Mouse (Mus musculus): ENCODE data around the gene Pias4. TPM values are rescaled to one million over a fixed set of nuclear protein-coding genes. Genes with fewer than 3 reads are reported as not detected.
"Not testable (repeated sequence)": the region's sequence is repeated elsewhere in the genome, so short reads cannot be mapped to it uniquely, and the experiment has no call there.

The Pias4 gene
- polyA plus RNA-seq, 1 experiment = 31.6 TPM

DNA sequence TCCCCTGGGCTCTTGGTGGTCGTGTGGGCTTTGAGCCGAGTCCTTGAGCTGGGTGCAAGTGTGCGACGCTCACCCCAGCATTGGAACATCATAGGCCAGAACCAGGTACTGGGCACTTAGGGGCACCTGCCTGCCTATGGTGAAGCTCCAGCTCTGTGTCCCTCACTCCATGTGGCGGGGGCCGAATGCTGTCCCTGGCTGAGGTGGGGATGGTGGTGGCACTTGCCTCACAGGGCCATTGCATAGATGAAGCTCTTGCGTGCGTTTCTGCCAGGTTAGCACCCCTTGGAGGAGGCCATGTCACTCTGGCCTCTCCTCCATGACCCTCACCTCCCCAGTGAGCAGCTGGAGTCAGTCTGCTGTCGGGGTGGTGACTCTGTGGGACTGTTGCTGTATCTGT is 19.4 kb upstream of the Pias4 start:
- TF ChIP-seq USF1 (IDR thresholded peaks at IDR 0.05; ENCODE audit: low read depth) (no peak), MYOG (IDR thresholded peaks at IDR 0.05; ENCODE audit: control insufficient read depth, extremely low read depth, insufficient read length) (no peak), CEBPB (IDR thresholded peaks at IDR 0.05; ENCODE audit: low read depth) (no peak), MAX (IDR thresholded peaks at IDR 0.05) (no peak), FOSL1 (IDR thresholded peaks at IDR 0.05; ENCODE audit: insufficient read depth, low read length, poor library complexity, severe bottlenecking) (no peak), MYOD1 (IDR thresholded peaks at IDR 0.05; ENCODE audit: control insufficient read depth, insufficient read length, low read depth) (no peak), CTCF (IDR thresholded peaks at IDR 0.05; ENCODE audit: control insufficient read depth, insufficient read depth, insufficient read length) (no peak)
- Histone ChIP-seq H3K79me3 (ENCODE audit: low read depth) (peaks cover 2% of the 10 kb centered on the region), H3K36me3 (ENCODE audit: control insufficient read depth, insufficient read depth) (peaks cover 44% of the 10 kb centered on the region), H3K79me2 (ENCODE audit: control insufficient read depth, insufficient read depth) (peaks cover 27% of the 10 kb centered on the region), H3K4me3 (ENCODE audit: insufficient read depth, poor library complexity, severe bottlenecking) (no peak overlapping the region), H3K27me3 (ENCODE audit: control insufficient read depth, insufficient read depth, insufficient read length) (no peaks in the 10 kb centered on the region), H3ac (ENCODE audit: control insufficient read depth, insufficient read length, low read depth) (no peak overlapping the region)

DNA sequence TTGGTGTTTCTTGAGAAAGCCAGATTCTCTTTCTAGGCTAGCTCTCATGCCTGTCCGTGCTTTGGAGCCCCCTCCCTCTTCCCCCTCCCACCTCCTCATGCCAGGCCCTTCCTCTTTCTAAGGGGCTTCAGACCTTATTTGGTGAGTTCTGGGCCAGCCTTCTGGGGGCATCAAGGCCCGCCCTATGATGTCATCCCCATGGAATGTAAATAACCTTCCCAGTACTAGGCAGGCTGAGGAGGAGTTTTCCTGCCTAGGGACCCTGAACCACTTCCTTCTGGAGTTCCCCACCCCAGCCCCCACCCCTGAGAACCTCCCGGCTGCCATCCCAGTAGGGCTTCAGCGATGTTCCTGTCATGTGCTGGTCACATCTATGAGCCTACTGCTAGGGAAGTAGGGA is 17.0 kb upstream of the Pias4 start:
- H3K36me3 ChIP-seq (ENCODE audit: control insufficient read depth, insufficient read depth) = peaks cover 54% of the 10 kb centered on the region

DNA sequence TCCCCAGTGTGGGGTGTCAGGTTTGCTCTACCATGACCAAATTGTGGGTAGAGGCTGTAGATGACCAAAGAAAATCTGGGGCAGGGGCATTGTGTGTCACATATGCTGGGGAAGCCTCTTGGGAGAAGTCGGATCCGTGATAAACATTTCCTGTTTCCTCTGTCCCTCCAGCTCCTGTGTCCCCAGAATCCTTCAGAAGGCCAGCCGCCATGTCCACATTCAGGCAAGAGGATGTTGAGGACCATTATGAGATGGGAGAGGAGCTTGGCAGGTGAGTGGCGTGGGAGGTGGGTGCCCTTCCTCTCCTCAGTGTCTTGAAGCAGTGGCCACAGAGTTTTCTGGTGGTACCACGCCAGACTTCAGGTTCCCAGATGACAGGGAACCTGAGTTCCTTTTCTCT is 16.1 kb upstream of the Pias4 start, which contains the start of gene 4930442H23Rik:
4930442H23Rik (minus strand) TSS at position 45 of the 400 bp plus-strand sequence.
- peaks cover 26% of the 10 kb centered on the region for H3K79me3 ChIP-seq (ENCODE audit: low read depth)
- peaks cover 63% of the 10 kb centered on the region for H3K36me3 ChIP-seq (ENCODE audit: control insufficient read depth, insufficient read depth)
- no peak for TF ChIP-seq MYOG (IDR thresholded peaks at IDR 0.05; ENCODE audit: control insufficient read depth, extremely low read depth, insufficient read length)
- TF ChIP-seq FOSL1 (IDR thresholded peaks at IDR 0.05; ENCODE audit: insufficient read depth, low read length, poor library complexity, severe bottlenecking) = no peak
- no peak for TF ChIP-seq CTCF (IDR thresholded peaks at IDR 0.05; ENCODE audit: control insufficient read depth, insufficient read depth, insufficient read length)
- no peak for TF ChIP-seq MYOD1 (IDR thresholded peaks at IDR 0.05; ENCODE audit: control insufficient read depth, insufficient read length, low read depth)
- TF ChIP-seq CEBPB (IDR thresholded peaks at IDR 0.05; ENCODE audit: low read depth) = no peak
- TF ChIP-seq USF1 (IDR thresholded peaks at IDR 0.05; ENCODE audit: low read depth) = no peak
- TF ChIP-seq MAX (IDR thresholded peaks at IDR 0.05) = no peak
- peak within 1 kb of the TSS; percentile 43 for H3K4me3 ChIP-seq (ENCODE audit: insufficient read depth, poor library complexity, severe bottlenecking)
- H3ac ChIP-seq (ENCODE audit: control insufficient read depth, insufficient read length, low read depth) = peak within 1 kb of the TSS; percentile 75
- no peaks in the 10 kb centered on the region for H3K27me3 ChIP-seq (ENCODE audit: control insufficient read depth, insufficient read depth, insufficient read length)
- H3K79me2 ChIP-seq (ENCODE audit: control insufficient read depth, insufficient read depth) = peaks cover 58% of the 10 kb centered on the region

More for the DNA sequence above, 17.0 kb upstream of the Pias4 start:
- Histone ChIP-seq H3ac (ENCODE audit: control insufficient read depth, insufficient read length, low read depth) (peak overlapping the region; percentile 28), H3K79me3 (ENCODE audit: low read depth) (peaks cover 16% of the 10 kb centered on the region), H3K4me3 (ENCODE audit: insufficient read depth, poor library complexity, severe bottlenecking) (no peak overlapping the region), H3K27me3 (ENCODE audit: control insufficient read depth, insufficient read depth, insufficient read length) (no peaks in the 10 kb centered on the region), H3K79me2 (ENCODE audit: control insufficient read depth, insufficient read depth) (peaks cover 49% of the 10 kb centered on the region)
- TF ChIP-seq USF1 (IDR thresholded peaks at IDR 0.05; ENCODE audit: low read depth) (no peak), MYOG (IDR thresholded peaks at IDR 0.05; ENCODE audit: control insufficient read depth, extremely low read depth, insufficient read length) (no peak), CEBPB (IDR thresholded peaks at IDR 0.05; ENCODE audit: low read depth) (no peak), FOSL1 (IDR thresholded peaks at IDR 0.05; ENCODE audit: insufficient read depth, low read length, poor library complexity, severe bottlenecking) (no peak), CTCF (IDR thresholded peaks at IDR 0.05; ENCODE audit: control insufficient read depth, insufficient read depth, insufficient read length) (no peak), MAX (IDR thresholded peaks at IDR 0.05) (no peak), MYOD1 (IDR thresholded peaks at IDR 0.05; ENCODE audit: control insufficient read depth, insufficient read length, low read depth) (no peak)

DNA sequence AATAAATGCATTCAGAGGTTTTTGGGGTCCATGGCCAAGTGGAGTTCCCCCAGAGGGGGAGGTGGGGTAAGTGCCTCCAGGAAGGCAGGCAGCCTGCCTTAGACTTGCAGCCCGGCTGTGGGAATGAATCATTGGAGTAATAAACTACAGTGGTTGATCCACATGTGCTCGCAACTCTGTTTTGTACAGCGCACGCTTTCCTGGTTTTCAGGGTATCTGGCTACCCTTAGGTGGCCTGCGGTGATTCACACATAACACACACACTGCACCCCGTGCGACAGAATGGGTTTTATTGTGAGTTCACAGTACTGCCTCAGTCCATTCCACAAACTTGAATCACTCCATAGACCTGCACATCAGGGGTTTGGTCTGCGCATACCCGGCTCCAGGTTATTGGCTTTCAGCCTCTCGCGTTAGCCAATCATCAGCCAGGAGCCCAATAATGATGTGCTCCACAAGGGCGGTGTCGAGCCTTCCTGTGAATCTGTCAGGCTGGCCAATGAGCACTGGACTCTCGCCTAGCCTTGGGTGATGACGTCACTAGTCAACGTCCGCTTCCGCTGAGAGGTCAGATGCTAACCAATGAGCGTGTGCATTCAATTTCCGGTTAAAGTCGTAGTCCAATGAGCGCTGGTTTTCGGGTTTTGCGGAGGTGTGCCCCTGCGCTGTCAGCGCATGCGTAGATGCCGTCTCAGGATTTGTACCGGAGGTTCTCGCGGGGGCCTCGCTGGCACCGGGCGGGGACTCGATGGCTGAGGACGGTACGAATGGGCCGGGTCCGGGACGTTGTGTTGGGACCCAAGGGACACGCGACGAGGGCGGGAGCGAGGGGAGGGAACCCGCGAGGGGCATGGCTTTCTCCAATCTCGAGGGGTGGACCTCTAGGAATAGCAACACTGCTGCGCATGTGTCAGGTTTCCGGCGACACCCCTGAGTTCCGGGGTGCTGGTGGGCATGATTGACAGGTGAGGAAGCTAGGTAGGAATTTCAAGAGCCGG is 14.9 kb upstream of the Pias4 start, which contains the start of gene Dapk3:
Dapk3 (plus strand) TSS at position 670 of the 998 bp plus-strand sequence.
- peak within 1 kb of the TSS; percentile 43 for H3K4me3 ChIP-seq (ENCODE audit: insufficient read depth, poor library complexity, severe bottlenecking)
- no peak for TF ChIP-seq CTCF (IDR thresholded peaks at IDR 0.05; ENCODE audit: control insufficient read depth, insufficient read depth, insufficient read length)
- peak; percentile 89 for TF ChIP-seq MAX (IDR thresholded peaks at IDR 0.05)
- no peak for TF ChIP-seq MYOD1 (IDR thresholded peaks at IDR 0.05; ENCODE audit: control insufficient read depth, insufficient read length, low read depth)
- no peak for TF ChIP-seq USF1 (IDR thresholded peaks at IDR 0.05; ENCODE audit: low read depth)
- TF ChIP-seq FOSL1 (IDR thresholded peaks at IDR 0.05; ENCODE audit: insufficient read depth, low read length, poor library complexity, severe bottlenecking) = peak; percentile 29
- peak; percentile 13 for TF ChIP-seq CEBPB (IDR thresholded peaks at IDR 0.05; ENCODE audit: low read depth)
- TF ChIP-seq MYOG (IDR thresholded peaks at IDR 0.05; ENCODE audit: control insufficient read depth, extremely low read depth, insufficient read length) = peak; percentile 90
- H3ac ChIP-seq (ENCODE audit: control insufficient read depth, insufficient read length, low read depth) = peak within 1 kb of the TSS; percentile 75
- no peaks in the 10 kb centered on the region for H3K27me3 ChIP-seq (ENCODE audit: control insufficient read depth, insufficient read depth, insufficient read length)
- peaks cover 38% of the 10 kb centered on the region for H3K79me3 ChIP-seq (ENCODE audit: low read depth)
- H3K36me3 ChIP-seq (ENCODE audit: control insufficient read depth, insufficient read depth) = peaks cover 68% of the 10 kb centered on the region
- H3K79me2 ChIP-seq (ENCODE audit: control insufficient read depth, insufficient read depth) = peaks cover 69% of the 10 kb centered on the region

DNA sequence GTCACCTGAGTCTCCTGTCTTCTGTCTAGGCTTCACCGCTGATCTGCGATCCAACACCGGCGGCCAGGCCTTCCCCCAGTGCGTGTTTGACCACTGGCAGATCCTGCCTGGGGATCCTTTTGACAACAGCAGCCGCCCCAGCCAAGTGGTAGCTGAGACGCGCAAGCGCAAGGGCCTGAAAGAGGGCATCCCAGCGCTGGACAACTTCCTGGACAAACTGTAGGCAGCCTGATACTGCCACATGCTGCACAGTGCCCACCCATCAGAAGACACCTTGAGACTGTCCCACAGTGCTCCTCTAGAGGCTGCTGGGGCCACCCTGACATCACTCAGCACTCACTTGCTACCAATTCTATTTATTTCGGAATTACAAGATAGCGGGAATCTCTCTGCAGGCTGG is 14.1 kb upstream of the Pias4 start:
- Histone ChIP-seq H3K79me2 (ENCODE audit: control insufficient read depth, insufficient read depth) (peaks cover 71% of the 10 kb centered on the region), H3K79me3 (ENCODE audit: low read depth) (peaks cover 45% of the 10 kb centered on the region), H3K4me3 (ENCODE audit: insufficient read depth, poor library complexity, severe bottlenecking) (peak overlapping the region; percentile 6), H3K36me3 (ENCODE audit: control insufficient read depth, insufficient read depth) (peaks cover 70% of the 10 kb centered on the region)
- not testable (repeated sequence) for H3K27me3 ChIP-seq (ENCODE audit: control insufficient read depth, insufficient read depth, insufficient read length); H3ac ChIP-seq (ENCODE audit: control insufficient read depth, insufficient read length, low read depth)
